Mouse (Mus musculus): ENCODE measurements around the gene Myo10.

GRCm38 (mm10) chr15:25753003-25753402, 130.7 kb downstream of the Myo10 start:
- TF ChIP-seq GATA1 (IDR thresholded peaks at IDR 0.05; ENCODE audit: borderline replicate concordance, low read length) (no peak), FLI1 (IDR thresholded peaks at IDR 0.05; ENCODE audit: low read length) (no peak)
